Mouse (Mus musculus) forebrain, embryonic 11.5 days (tissue): ENCODE data around the gene Prpsap1. TPM values are rescaled to one million over a fixed set of nuclear protein-coding genes. Genes with fewer than 3 reads are reported as not detected.

Source experiments
- ATAC-seq: fragments of 200-750 bp; cut with Nextera tagmentation; replicated peaks from 2 replicates; pipeline ENCODE4 v1.8.0; 2017; ENCODE audit warnings: moderate TSS enrichment; ENCODE audit not compliant: low FRiP score
- DNase-seq: peaks from one replicate; pipeline ENCODE4 v3.0.0-alpha.2; 2017; ENCODE audit warnings: low spot score
- H3K27ac ChIP-seq: fragments of 300-500 bp; sonication (generic); 2 replicates; pipeline ENCODE4 v1.5.1; 2014; ENCODE audit warnings: low read depth, low read length
- H3K27me3 ChIP-seq: fragments of 300-500 bp; sonication (generic); 2 replicates; pipeline ENCODE4 v1.6.1; 2014; ENCODE audit warnings: mild to moderate bottlenecking, low read length, mixed read lengths; ENCODE audit not compliant: control insufficient read depth, insufficient read depth
- H3K36me3 ChIP-seq: fragments of 300-500 bp; sonication (generic); 2 replicates; pipeline ENCODE4 v1.6.1; 2014; ENCODE audit warnings: mild to moderate bottlenecking, low read length, moderate library complexity, mixed read lengths; ENCODE audit not compliant: control insufficient read depth, insufficient read depth
- H3K4me1 ChIP-seq: fragments of 300-500 bp; sonication (generic); replicated peaks from 2 replicates; pipeline ENCODE4 v1.6.1; 2014; ENCODE audit warnings: low read length, mixed read lengths; ENCODE audit not compliant: control insufficient read depth, insufficient read depth
- H3K4me2 ChIP-seq: fragments of 300-500 bp; sonication (generic); 2 replicates; pipeline ENCODE4 v1.6.1; 2014; ENCODE audit warnings: low read depth, mild to moderate bottlenecking, low read length, moderate library complexity, mixed read lengths; ENCODE audit not compliant: severe bottlenecking
- H3K4me3 ChIP-seq: fragments of 300-500 bp; sonication (generic); 2 replicates; pipeline ENCODE4 v1.5.1; 2014; ENCODE audit warnings: low read depth, low read length
- H3K9ac ChIP-seq: fragments of 300-500 bp; sonication (generic); 2 replicates; pipeline ENCODE4 v1.6.1; 2014; ENCODE audit warnings: low read length
- H3K9me3 ChIP-seq: fragments of 300-500 bp; sonication (generic); 2 replicates; pipeline ENCODE4 v1.6.1; 2016; ENCODE audit warnings: low read length, mixed read lengths; ENCODE audit not compliant: control insufficient read depth
- WGBS: fragments of 180-500 bp; shearing (Covaris S2); extraction: QIAGEN DNeasy Blood & Tissue Kit; methylation state at CpG from one replicate; pipeline ENCODE4 v1.1.7; 2014; 5-methylcytosine and 5-hydroxymethylcytosine counted together
- polyA plus RNA-seq: library from polyadenylated mRNA; unstranded; fragments of >200 nt; fragmentation: Nextera tagmentation; extraction: Ambion mirVana; gene quantifications from 2 replicates; pipeline ENCODE4 v1.2.1, GENCODE M21; 2014

The Prpsap1 gene
- polyA plus RNA-seq, 1 experiment from 2014 or later: 195 TPM

DNA sequence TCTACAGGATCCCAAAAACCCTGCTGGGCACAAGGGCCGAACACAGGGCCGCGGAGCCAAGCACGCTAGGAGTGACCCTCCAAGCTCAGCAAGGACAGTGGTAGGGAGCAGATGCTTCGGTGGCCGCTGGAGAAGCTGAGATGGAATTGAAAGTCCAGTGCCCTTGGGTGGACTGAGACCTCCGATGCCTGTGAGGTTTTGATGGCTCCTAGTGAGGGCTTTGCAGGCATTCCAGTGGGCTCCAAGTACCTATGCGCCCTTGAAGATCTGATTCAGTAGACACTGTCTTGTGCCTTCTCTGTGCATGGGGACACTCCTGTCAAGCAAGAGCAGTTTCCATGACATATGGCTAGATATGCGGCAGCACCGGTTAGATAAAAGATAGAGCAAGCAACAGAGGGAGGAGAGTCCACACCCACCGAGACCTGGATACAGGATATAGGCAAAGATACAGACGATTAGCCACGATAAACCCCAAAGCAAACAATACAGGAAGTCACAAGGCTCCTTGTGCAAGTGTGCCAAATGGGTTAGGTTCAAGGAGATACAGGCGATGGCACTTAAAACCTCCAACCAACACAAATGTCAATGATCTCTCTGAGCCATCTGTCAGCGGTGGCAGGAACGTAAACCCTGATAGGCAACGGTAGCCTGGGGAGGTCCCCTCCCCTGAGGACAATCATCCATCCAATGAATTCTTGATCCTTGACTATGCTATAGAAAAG, 12.3 kb upstream of the Prpsap1 start:
- DNase-seq (no peak), ATAC-seq (no peak)
- H3K4me2 ChIP-seq: no peak overlapping the region
- no peaks in the 10 kb centered on the region for H3K27me3 ChIP-seq
- no peak overlapping the region for H3K4me3 ChIP-seq
- H3K4me1 ChIP-seq: no peaks in the 10 kb centered on the region
- WGBS: 87% methylated on average over 17 of the region's 17 CpGs
- no peaks in the 10 kb centered on the region for H3K36me3 ChIP-seq
- no peak overlapping the region for H3K27ac ChIP-seq
- H3K9ac ChIP-seq: no peak overlapping the region
- no peaks in the 10 kb centered on the region for H3K9me3 ChIP-seq

DNA sequence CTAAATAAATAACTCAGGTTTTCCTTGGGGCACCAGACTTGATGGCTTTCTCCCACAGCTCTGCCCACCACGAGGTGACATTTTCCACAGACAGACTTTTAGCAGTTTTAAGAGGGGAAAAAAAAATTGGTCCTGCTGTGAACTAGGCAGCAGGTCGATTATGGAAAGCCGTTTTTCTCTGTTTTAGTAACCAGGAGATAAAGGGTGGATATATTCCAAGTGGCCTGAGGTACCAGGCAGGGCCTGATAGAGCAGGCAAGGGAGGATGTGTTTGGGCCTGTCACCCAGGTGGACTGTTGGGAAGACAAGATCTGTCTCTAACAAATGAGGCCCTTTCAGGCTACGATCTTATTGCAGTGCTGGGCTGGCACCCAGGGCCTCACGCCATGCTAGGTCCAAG, 11.6 kb upstream of the Prpsap1 start:
- Histone ChIP-seq H3K9ac (no peak overlapping the region), H3K27me3 (no peaks in the 10 kb centered on the region), H3K4me2 (no peak overlapping the region), H3K4me1 (no peaks in the 10 kb centered on the region), H3K9me3 (no peaks in the 10 kb centered on the region), H3K27ac (no peak overlapping the region), H3K36me3 (no peaks in the 10 kb centered on the region), H3K4me3 (no peak overlapping the region)
- WGBS: 80% methylated on average over 5 of the region's 5 CpGs
- DNase-seq: no peak
- no peak for ATAC-seq

DNA sequence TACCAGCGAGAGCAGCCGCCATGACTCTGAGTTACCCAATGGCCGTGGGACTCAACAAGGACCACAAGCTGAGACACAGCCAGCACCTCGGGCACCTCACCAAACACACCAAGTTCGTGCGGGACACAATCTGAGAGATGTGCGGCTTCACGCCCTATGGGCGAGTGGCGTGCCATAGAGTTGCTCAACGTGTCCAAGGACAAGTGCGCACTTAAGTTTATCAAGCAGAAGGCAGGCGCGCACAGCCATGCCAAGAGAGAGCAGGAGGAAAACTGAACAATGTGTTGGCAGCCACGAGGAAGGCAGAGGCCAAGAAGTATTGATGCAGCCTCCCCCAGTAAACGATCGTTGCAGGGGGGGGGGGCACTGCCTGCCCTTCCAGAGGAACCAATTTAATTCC, 10.5 kb upstream of the Prpsap1 start:
- H3K36me3 ChIP-seq: no peaks in the 10 kb centered on the region
- no peaks in the 10 kb centered on the region for H3K27me3 ChIP-seq
- no peak overlapping the region for H3K4me3 ChIP-seq
- no peak overlapping the region for H3K4me2 ChIP-seq
- H3K27ac ChIP-seq: no peak overlapping the region
- WGBS: 93% methylated on average over 17 of the region's 17 CpGs
- no peak overlapping the region for H3K9ac ChIP-seq
- ATAC-seq (no peak), DNase-seq (no peak)
- H3K4me1 ChIP-seq: no peaks in the 10 kb centered on the region
- no peaks in the 10 kb centered on the region for H3K9me3 ChIP-seq

DNA sequence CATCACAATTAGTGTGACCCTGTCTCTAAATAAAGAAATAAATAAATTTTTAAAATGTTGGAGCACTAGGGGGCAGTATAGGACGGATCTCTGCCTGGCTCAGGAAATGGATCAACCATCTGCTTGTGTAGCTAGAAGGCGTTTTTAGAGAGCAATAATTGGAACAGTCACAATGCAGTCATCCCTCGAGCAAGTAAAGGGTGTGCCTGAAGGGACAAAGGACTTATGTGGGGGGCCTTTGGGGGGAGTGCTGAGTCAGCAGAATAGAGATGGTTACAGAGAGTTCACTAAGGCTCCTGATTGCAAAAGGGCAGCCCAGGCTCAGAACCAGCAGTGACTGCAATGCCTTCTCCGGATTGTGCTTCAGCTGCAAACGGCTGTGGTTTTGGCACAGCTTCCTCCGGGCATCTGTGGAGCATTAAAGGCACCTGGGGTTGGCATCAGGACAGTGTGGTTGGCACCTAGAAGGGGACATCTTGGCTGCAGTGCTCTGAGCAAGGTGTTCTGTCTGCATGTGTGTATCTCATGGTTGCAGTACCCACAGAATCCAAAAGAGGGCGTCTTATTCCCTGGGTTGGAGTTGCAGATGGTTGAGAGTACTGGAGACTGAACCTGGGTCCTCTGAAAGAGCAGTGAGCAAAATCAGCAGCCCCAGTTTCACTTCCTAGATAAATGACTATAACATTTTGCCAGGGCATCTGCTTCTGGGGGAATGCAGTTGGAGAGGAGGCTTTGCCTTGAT, 7.2 kb upstream of the Prpsap1 start:
- WGBS: 26% methylated on average over 7 of the region's 7 CpGs
- H3K4me1 ChIP-seq: no peaks in the 10 kb centered on the region
- H3K9ac ChIP-seq: no peak overlapping the region
- H3K27me3 ChIP-seq: 0 out of 2 replicates have a peak, but pooled peaks cover 2% of the 10 kb centered on the region
- ATAC-seq (no peak), DNase-seq (peak; percentile 61)
- no peaks in the 10 kb centered on the region for H3K36me3 ChIP-seq
- no peak overlapping the region for H3K4me2 ChIP-seq
- no peak overlapping the region for H3K27ac ChIP-seq
- H3K9me3 ChIP-seq: no peaks in the 10 kb centered on the region
- H3K4me3 ChIP-seq: no peak overlapping the region

DNA sequence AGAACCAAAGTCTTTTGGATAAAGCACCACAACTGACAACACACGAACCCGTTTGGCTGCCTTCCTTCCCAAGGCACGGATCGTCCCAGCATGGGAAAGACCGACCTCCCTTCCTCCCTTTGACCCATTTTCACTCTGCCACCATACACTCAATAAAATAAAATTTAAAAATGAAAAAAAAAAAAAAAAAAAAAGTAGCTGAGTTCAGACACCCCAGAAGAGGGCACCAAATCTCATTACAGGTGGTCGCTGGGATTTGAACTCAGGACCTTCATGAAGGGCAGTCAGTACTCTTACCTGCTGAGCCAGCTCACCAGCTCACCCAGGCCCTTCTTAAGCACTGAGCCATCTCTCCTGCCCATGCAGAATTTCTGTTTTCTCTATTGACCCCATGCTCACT, 5.0 kb upstream of the Prpsap1 start:
- H3K27me3 ChIP-seq: 0 out of 2 replicates have a peak, but pooled peaks cover 2% of the 10 kb centered on the region
- no peaks in the 10 kb centered on the region for H3K4me1 ChIP-seq
- H3K27ac ChIP-seq: no peak overlapping the region
- no peak overlapping the region for H3K4me2 ChIP-seq
- 41% methylated on average over 6 of the region's 6 CpGs for WGBS
- H3K9me3 ChIP-seq: no peaks in the 10 kb centered on the region
- ATAC-seq (no peak), DNase-seq (no peak)
- no peak overlapping the region for H3K9ac ChIP-seq
- H3K4me3 ChIP-seq: no peak overlapping the region
- H3K36me3 ChIP-seq: no peaks in the 10 kb centered on the region

DNA sequence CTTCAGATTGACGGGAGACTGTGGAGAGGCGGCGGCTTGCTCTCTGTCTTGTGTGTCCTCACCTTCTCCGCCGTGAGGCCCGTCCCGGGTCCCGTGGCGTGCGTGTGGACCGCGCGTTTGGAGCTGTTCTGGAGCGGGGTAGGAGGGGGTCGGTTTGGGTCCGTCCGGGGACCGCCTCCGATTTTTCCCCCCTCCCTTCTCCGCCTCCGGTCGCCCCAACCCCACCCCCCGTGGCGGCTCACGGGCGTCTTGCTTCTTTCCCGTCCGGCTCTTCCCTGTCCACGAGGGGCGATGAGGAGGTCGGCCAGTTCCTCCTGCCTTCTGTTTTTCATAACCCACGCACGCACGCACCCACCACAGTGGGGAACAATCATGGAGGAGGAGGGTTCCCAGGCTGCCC, 4.6 kb upstream of the Prpsap1 start:
- 31% methylated on average over 34 of the region's 34 CpGs for WGBS
- 0 out of 2 replicates have a peak, but pooled peaks cover 2% of the 10 kb centered on the region for H3K27me3 ChIP-seq
- peak overlapping the region; percentile 39; the same call in 1 of the 2 replicates for H3K9ac ChIP-seq
- no peaks in the 10 kb centered on the region for H3K4me1 ChIP-seq
- no peak overlapping the region for H3K4me3 ChIP-seq
- peak overlapping the region; percentile 24; the same call in 1 of the 2 replicates for H3K4me2 ChIP-seq
- no peaks in the 10 kb centered on the region for H3K9me3 ChIP-seq
- no peak overlapping the region for H3K27ac ChIP-seq
- no peaks in the 10 kb centered on the region for H3K36me3 ChIP-seq
- ATAC-seq: no peak
- no peak for DNase-seq

DNA sequence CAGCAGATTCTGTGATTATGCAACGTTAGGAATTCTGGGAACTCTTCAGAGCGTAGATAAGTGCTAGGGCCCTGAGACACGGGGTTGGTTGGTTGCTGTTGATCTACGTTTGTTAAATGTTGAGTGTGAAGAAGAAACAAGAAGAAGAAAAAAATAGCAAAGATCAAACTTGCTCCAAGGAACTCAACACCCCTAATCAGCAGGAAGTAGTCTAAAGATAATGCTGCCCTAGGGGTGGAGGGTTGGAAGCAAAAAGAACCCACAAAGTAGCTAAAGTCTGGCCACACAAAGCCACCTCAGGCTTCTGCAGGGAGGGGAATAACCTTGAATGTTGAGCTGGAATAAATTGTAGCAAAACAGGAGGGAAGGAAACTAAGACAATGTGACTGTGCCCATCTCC, 3.3 kb upstream of the Prpsap1 start:
- H3K4me2 ChIP-seq: no peak overlapping the region
- H3K27ac ChIP-seq: no peak overlapping the region
- 88% methylated on average over 4 of the region's 4 CpGs for WGBS
- no peaks in the 10 kb centered on the region for H3K36me3 ChIP-seq
- H3K4me3 ChIP-seq: no peak overlapping the region
- no peak for ATAC-seq
- no peaks in the 10 kb centered on the region for H3K4me1 ChIP-seq
- H3K9ac ChIP-seq: no peak overlapping the region
- DNase-seq: no peak
- H3K27me3 ChIP-seq: 0 out of 2 replicates have a peak, but pooled peaks cover 2% of the 10 kb centered on the region
- H3K9me3 ChIP-seq: no peaks in the 10 kb centered on the region

DNA sequence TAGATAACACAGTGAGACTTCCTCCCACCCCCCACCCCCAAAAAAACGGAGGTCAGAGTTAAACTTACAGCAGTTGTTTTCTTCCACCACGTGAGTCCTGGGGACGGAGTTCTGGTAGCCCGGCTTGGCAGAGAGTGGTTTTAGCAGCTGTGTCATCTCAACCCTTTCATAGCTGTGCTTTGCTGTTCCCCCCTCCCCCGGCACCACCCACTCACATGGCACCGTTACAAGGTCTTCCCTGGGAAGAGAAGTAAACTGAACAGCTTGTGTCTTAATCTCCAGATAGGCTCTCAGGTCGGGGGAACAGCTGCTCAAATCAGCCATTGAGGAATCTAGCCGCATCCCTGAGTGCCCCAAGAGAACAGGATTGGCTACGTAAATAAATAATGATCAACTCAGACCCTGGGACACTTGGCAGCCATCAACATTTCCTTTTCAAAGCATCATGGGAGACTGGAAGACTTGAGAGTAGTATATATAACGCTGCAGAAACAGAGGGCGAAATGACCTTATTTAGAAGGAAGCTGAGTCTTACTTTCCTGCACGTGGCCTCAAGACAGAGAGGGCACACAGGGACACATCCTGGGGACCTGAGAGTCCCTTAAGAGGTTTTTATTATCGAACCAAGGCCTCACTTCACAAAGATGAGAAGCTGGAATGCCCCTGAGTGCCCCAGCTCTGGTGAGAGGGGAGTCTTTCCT, 622 bp upstream of the Prpsap1 start:
- H3K4me3 ChIP-seq: no peak overlapping the region
- DNase-seq: no peak
- no peak overlapping the region for H3K4me2 ChIP-seq
- 69% methylated on average over 13 of the region's 13 CpGs for WGBS
- H3K27me3 ChIP-seq: 0 out of 2 replicates have a peak, but pooled peaks cover 2% of the 10 kb centered on the region
- ATAC-seq: no peak
- H3K36me3 ChIP-seq: no peaks in the 10 kb centered on the region
- no peak overlapping the region for H3K27ac ChIP-seq
- no peaks in the 10 kb centered on the region for H3K9me3 ChIP-seq
- peaks cover 3% of the 10 kb centered on the region; the same call in 1 of the 2 replicates for H3K4me1 ChIP-seq
- no peak overlapping the region for H3K9ac ChIP-seq
